Mouse (Mus musculus): ENCODE results near the gene Efcab6. TPM values are rescaled to one million over a fixed set of nuclear protein-coding genes. Genes with fewer than 3 reads are reported as not detected.

The Efcab6 gene
- polyA plus RNA-seq, 1 experiment, result not detected

DNA sequence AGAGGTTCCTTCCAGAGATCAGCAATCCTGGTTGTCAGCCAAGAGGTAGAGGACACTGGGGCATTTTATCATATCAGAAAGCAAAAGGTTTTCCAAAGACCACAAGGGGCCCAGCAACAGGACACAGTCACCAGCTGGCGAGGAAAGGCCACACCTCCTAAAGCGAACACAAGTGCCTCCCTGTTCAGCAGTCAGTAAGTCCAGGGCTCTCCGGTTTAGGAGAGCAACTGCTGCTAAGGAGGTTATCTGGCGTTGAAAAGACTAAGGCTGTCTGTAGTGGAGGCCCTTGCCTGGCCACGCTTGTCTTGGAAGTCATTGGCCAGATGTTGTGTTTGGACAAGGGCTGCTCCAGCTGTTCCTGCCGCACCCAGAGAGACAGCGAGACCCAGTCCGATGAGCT lies 100.1 kb downstream of the Efcab6 start:
- no peaks in the 10 kb centered on the region; the same call in 1 of the 2 replicates for H3K9me3 ChIP-seq (ENCODE audit: control insufficient read depth, low read length)
- H3K4me3 ChIP-seq (replicated peaks), result no peak overlapping the region
- H3K4me1 ChIP-seq (ENCODE audit: control insufficient read depth), result no peaks in the 10 kb centered on the region
- TF ChIP-seq GATA1 (IDR thresholded peaks at IDR 0.05; ENCODE audit: low read length), result no peak
- TF ChIP-seq TAL1 (IDR thresholded peaks at IDR 0.05; ENCODE audit: low read length), result no peak
- no peaks in the 10 kb centered on the region for H3K27me3 ChIP-seq (ENCODE audit: control insufficient read depth)
- H3K36me3 ChIP-seq (ENCODE audit: control insufficient read depth), result no peaks in the 10 kb centered on the region

DNA sequence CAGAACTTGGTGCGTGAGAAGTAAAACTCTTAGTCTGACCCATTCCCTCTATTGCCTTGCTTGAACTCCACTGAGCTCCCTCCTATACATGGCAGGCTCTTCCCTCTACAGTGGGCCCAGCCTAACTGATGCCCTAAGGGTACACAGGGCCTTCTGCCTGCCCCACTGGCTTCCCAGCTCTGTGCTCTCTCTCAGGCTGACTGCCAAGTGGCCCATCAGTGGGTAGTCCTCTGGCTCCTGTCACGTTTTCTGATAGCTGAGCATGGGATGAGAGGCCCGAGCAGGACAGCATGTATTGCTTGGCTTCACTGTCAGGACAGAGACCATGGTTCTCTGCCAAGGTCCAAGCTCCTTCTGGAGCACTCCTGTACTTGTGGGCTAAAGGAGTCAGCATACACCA lies 106.8 kb downstream of the Efcab6 start:
- H3K4me3 ChIP-seq (replicated peaks), result no peak overlapping the region
- no peaks in the 10 kb centered on the region for H3K4me1 ChIP-seq (ENCODE audit: control insufficient read depth)
- TF ChIP-seq GATA1 (IDR thresholded peaks at IDR 0.05; ENCODE audit: low read length) (no peak), TAL1 (IDR thresholded peaks at IDR 0.05; ENCODE audit: low read length) (no peak)
- no peaks in the 10 kb centered on the region; the same call in 1 of the 2 replicates for H3K9me3 ChIP-seq (ENCODE audit: control insufficient read depth, low read length)
- H3K36me3 ChIP-seq (ENCODE audit: control insufficient read depth), result no peaks in the 10 kb centered on the region
- no peaks in the 10 kb centered on the region; the same call in 1 of the 2 replicates for H3K27me3 ChIP-seq (ENCODE audit: control insufficient read depth)

DNA sequence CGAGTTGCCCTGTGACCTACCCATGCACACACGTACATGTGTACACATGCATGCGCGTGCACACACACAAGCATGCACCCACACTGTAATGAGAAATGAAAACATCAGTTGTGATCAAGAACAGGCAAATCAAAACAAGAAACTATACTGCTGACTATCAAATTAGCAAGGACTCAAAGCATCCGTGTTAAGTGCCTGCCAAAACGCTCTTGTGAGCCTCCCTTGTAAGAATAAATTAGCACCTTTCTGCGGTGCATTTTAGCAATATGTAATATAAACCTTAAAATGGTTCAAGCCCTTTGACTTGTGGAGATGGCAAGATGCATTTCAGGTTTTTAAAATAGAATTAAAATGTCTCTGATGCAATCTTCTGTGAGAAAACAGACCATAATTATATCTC lies 108.2 kb downstream of the Efcab6 start:
- TF ChIP-seq TAL1 (IDR thresholded peaks at IDR 0.05; ENCODE audit: low read length), result no peak
- no peak for TF ChIP-seq GATA1 (IDR thresholded peaks at IDR 0.05; ENCODE audit: low read length)
- Histone ChIP-seq H3K4me3 (replicated peaks) (no peak overlapping the region), H3K27me3 (ENCODE audit: control insufficient read depth) (no peaks in the 10 kb centered on the region; the same call in 1 of the 2 replicates), H3K9me3 (ENCODE audit: control insufficient read depth, low read length) (peaks cover 4% of the 10 kb centered on the region; the same call in 1 of the 2 replicates), H3K4me1 (ENCODE audit: control insufficient read depth) (no peaks in the 10 kb centered on the region), H3K36me3 (ENCODE audit: control insufficient read depth) (no peaks in the 10 kb centered on the region)

DNA sequence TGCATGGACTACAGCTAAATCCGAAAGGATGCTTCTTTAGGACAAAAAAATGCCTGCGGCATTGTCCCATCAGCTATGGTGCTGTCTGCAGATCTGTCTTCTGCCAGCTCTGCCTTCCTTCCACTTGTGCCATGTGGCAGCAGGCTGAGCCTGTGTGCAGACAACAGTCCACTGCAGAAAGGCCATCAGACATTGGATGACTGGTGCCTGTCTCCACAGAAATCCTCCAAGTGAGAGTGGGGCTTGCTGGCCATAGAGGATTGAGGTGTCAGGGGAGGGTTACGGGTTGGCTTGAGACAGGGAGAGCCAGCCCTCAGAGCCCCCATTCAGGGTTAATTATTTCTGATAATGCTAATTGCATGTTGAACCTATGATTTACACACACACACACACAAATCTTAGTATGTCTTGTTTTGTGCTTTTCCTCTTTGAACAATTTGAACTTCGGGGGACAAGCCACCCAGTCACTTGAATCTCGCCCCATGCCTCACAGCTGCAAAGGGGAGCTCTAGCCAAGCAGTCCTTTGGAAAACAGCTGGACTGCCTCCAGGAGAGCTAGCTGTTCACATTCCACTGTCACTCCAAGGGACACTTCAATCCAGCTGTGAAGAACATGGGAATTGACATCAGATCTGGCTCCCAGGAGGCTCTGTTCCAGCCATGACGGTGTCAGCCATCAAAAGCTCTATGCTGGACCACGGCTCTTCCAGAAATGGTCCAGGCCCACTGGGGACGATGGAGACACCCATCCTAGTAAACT lies 109.1 kb downstream of the Efcab6 start:
- Histone ChIP-seq H3K4me1 (ENCODE audit: control insufficient read depth) (no peaks in the 10 kb centered on the region), H3K4me3 (replicated peaks) (no peak overlapping the region), H3K27me3 (ENCODE audit: control insufficient read depth) (no peaks in the 10 kb centered on the region; the same call in 1 of the 2 replicates), H3K36me3 (ENCODE audit: control insufficient read depth) (no peaks in the 10 kb centered on the region), H3K9me3 (ENCODE audit: control insufficient read depth, low read length) (peaks cover 4% of the 10 kb centered on the region; the same call in 1 of the 2 replicates)
- TF ChIP-seq GATA1 (IDR thresholded peaks at IDR 0.05; ENCODE audit: low read length) (no peak), TAL1 (IDR thresholded peaks at IDR 0.05; ENCODE audit: low read length) (no peak)

DNA sequence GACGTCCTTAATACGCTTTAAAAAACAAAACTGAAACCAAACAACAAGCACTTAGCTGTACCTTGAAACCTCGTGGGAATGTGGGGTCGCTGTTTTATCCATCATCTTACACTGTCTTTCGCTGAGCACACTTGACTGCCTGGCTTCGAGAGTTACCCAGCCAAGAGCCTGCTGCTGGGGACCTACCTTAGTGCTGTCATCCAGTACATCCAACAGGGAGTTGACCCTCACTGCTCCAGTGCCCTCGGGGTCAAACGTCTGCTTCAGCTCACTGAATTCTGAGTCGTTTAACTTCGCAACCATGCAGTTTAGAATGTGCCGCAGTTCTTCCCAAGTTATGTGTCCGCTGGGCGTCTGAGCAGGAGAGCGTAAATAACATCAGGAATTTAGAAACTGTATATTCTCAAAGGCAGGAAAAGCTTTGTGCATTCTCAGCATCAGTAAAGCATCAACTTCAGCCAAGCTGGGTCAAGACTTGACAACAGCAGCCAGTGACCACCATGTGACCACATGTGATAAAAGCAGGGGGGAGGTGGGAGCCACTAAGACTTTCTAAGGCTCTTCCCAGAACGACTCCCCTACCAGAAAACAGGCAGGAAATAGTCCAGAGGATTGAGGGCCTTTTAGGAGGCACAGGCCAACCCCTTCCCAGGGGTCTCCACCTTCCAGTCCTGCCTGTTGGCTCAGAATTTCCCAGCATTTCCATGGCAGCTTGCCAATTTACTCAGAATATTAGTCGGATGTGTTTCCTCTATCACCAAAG lies 115.3 kb downstream of the Efcab6 start:
- H3K27me3 ChIP-seq (ENCODE audit: control insufficient read depth), result no peaks in the 10 kb centered on the region
- no peak for TF ChIP-seq GATA1 (IDR thresholded peaks at IDR 0.05; ENCODE audit: low read length)
- no peak for TF ChIP-seq TAL1 (IDR thresholded peaks at IDR 0.05; ENCODE audit: low read length)
- H3K4me3 ChIP-seq (replicated peaks), result no peak overlapping the region
- no peaks in the 10 kb centered on the region for H3K4me1 ChIP-seq (ENCODE audit: control insufficient read depth)
- no peaks in the 10 kb centered on the region for H3K36me3 ChIP-seq (ENCODE audit: control insufficient read depth)
- H3K9me3 ChIP-seq (ENCODE audit: control insufficient read depth, low read length), result peaks cover 4% of the 10 kb centered on the region; the same call in 1 of the 2 replicates

DNA sequence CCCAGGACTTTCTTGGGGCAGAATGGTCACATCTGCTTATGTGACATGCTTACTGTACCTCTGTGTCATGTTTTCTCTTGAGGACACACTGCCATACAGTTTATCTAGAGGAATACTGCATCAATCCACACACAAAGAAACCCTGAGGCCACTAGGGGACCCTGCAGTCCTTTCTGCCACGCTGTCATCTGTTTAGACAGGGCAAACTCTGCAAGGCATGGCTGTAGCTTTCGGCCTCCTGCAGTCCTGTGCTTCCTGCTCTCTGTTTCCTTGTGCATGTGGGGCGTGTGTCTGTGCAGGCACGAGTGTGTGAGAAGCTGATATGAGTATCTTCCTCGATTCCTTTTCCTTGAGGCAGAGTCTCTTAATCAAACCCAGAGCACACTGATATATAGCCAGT lies 125.5 kb downstream of the Efcab6 start:
- TF ChIP-seq GATA1 (IDR thresholded peaks at IDR 0.05; ENCODE audit: low read length) (no peak), TAL1 (IDR thresholded peaks at IDR 0.05; ENCODE audit: low read length) (no peak)
- Histone ChIP-seq H3K4me3 (replicated peaks) (no peak overlapping the region), H3K27me3 (ENCODE audit: control insufficient read depth) (no peaks in the 10 kb centered on the region), H3K36me3 (ENCODE audit: control insufficient read depth) (no peaks in the 10 kb centered on the region), H3K9me3 (ENCODE audit: control insufficient read depth, low read length) (no peaks in the 10 kb centered on the region), H3K4me1 (ENCODE audit: control insufficient read depth) (no peaks in the 10 kb centered on the region)

DNA sequence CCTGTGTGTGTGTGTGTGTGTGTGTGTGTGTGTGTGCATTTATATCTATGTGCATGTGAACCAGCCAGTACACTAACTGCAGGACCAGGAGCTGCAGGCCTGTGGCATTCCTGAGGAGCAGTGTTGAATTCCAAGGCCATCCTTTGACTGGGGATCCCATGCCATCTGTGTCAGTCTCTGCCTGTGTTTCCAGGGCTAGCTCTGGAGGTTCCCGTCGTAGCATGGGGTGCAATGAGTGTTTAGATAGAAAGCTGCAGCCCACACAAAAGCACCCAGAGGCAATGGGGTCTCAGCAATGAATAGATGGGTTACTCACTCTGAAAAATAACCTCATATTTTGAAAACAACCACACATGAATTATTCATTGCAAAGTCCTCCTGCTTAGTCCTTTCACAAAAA lies 126.7 kb downstream of the Efcab6 start:
- Histone ChIP-seq H3K9me3 (ENCODE audit: control insufficient read depth, low read length) (no peaks in the 10 kb centered on the region), H3K36me3 (ENCODE audit: control insufficient read depth) (no peaks in the 10 kb centered on the region), H3K27me3 (ENCODE audit: control insufficient read depth) (no peaks in the 10 kb centered on the region), H3K4me1 (ENCODE audit: control insufficient read depth) (no peaks in the 10 kb centered on the region), H3K4me3 (replicated peaks) (no peak overlapping the region)
- TF ChIP-seq TAL1 (IDR thresholded peaks at IDR 0.05; ENCODE audit: low read length) (no peak), GATA1 (IDR thresholded peaks at IDR 0.05; ENCODE audit: low read length) (no peak)

DNA sequence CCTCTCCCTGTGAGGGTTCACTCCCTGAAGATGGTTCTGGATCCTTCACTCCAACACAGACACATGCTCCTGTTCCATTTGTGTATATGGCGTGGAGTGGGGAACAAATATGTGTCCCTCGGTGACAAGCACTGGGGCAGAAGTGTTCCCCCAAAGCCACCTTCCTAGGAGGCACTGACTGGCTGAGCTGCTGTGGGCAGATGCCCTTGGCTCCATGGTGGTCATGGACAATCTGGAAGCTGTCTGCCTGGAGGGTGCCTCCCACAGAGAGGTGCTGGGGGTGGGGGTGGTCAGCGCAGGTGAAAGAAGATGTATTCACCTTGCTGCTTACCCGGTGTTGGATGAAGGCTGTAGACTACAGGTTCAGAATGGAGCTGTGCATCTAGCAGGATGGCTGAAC lies 128.7 kb downstream of the Efcab6 start:
- Histone ChIP-seq H3K9me3 (ENCODE audit: control insufficient read depth, low read length) (peaks cover 1% of the 10 kb centered on the region; the same call in 1 of the 2 replicates), H3K4me3 (replicated peaks) (no peak overlapping the region), H3K36me3 (ENCODE audit: control insufficient read depth) (no peaks in the 10 kb centered on the region), H3K4me1 (ENCODE audit: control insufficient read depth) (no peaks in the 10 kb centered on the region), H3K27me3 (ENCODE audit: control insufficient read depth) (no peaks in the 10 kb centered on the region)
- TF ChIP-seq GATA1 (IDR thresholded peaks at IDR 0.05; ENCODE audit: low read length) (no peak), TAL1 (IDR thresholded peaks at IDR 0.05; ENCODE audit: low read length) (no peak)

DNA sequence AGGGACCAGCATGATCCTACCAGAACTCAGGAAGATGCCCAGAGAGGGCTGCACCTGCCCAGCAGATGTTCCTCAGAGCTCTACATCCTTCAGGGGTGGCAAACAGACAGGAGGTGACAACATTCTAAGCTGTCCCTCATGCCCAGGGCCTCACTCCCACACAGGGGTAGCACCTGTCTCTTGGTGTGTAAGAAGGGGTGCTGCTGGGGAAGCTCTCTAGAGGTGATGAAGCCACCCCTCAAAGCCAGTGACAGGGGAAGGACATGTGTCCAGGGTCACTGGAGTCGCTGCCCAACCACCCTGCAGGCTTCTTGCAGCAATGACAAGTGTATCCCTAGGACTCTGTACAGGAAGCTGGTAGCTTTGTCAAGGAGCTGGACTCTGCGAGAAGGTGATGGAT lies 130.4 kb downstream of the Efcab6 start:
- no peaks in the 10 kb centered on the region for H3K36me3 ChIP-seq (ENCODE audit: control insufficient read depth)
- no peaks in the 10 kb centered on the region for H3K4me1 ChIP-seq (ENCODE audit: control insufficient read depth)
- no peak overlapping the region for H3K4me3 ChIP-seq (replicated peaks)
- peaks cover 4% of the 10 kb centered on the region; the same call in 1 of the 2 replicates for H3K9me3 ChIP-seq (ENCODE audit: control insufficient read depth, low read length)
- no peak for TF ChIP-seq GATA1 (IDR thresholded peaks at IDR 0.05; ENCODE audit: low read length)
- no peak for TF ChIP-seq TAL1 (IDR thresholded peaks at IDR 0.05; ENCODE audit: low read length)
- no peaks in the 10 kb centered on the region for H3K27me3 ChIP-seq (ENCODE audit: control insufficient read depth)

Data from erythroblast, embryonic 14.5 days (primary cell).